Mouse (Mus musculus): ENCODE measurements at regions not wholly inside any gene's neighbourhood (a gene's known extent, or its start where the extent isn't known, plus 50 kb on each side); places are given as distances from the start of the nearest gene placed in this dataset.
A peak's percentile ranks its signal among the peaks of the same experiment; 100 is the strongest.

- ATAC-seq (ENCODE audit: insufficient read depth, low FRiP score, low TSS enrichment): no peak
- Histone ChIP-seq H3K27ac (ENCODE audit: low read depth, low read length) (no peak overlapping the region), H3K4me2 (ENCODE audit: low read depth) (no peak overlapping the region), H3K36me3 (ENCODE audit: control insufficient read depth, insufficient read depth, low read length) (no peaks in the 10 kb centered on the region), H3K4me3 (ENCODE audit: low read depth, low read length) (no peak overlapping the region), H3K27me3 (ENCODE audit: control insufficient read depth, insufficient read depth, low read length) (no peaks in the 10 kb centered on the region), H3K9me3 (ENCODE audit: control insufficient read depth, low read length) (no peaks in the 10 kb centered on the region), H3K4me1 (ENCODE audit: control insufficient read depth, insufficient read depth, low read length) (no peaks in the 10 kb centered on the region), H3K9ac (ENCODE audit: low read length) (no peak overlapping the region)
- 86% methylated on average over 1 of the region's 1 CpGs for WGBS
- no peak for DNase-seq (ENCODE audit: low spot score)
Measured at GRCm38 (mm10) chr2:54237192-54237591, 151.8 kb upstream of the Rprm start.

GRCm38 (mm10) chr2:54264773-54265452, 171.2 kb upstream of the Galnt13 start:
- ATAC-seq (ENCODE audit: insufficient read depth, low FRiP score, low TSS enrichment): peak; percentile 80
- Histone ChIP-seq H3K27me3 (ENCODE audit: control insufficient read depth, insufficient read depth, low read length) (no peaks in the 10 kb centered on the region), H3K4me2 (ENCODE audit: low read depth) (no peak overlapping the region), H3K4me1 (ENCODE audit: control insufficient read depth, insufficient read depth, low read length) (no peaks in the 10 kb centered on the region), H3K36me3 (ENCODE audit: control insufficient read depth, insufficient read depth, low read length) (no peaks in the 10 kb centered on the region), H3K9me3 (ENCODE audit: control insufficient read depth, low read length) (no peaks in the 10 kb centered on the region), H3K9ac (ENCODE audit: low read length) (no peak overlapping the region), H3K27ac (ENCODE audit: low read depth, low read length) (no peak overlapping the region), H3K4me3 (ENCODE audit: low read depth, low read length) (no peak overlapping the region)
- peak; percentile 12 for DNase-seq (ENCODE audit: low spot score)
- WGBS: 68% methylated on average over 4 of the region's 4 CpGs

- WGBS: 85% methylated on average over 5 of the region's 5 CpGs
- Histone ChIP-seq H3K4me2 (ENCODE audit: low read depth) (no peak overlapping the region), H3K9me3 (ENCODE audit: control insufficient read depth, low read length) (no peaks in the 10 kb centered on the region), H3K4me3 (ENCODE audit: low read depth, low read length) (no peak overlapping the region), H3K4me1 (ENCODE audit: control insufficient read depth, insufficient read depth, low read length) (no peaks in the 10 kb centered on the region), H3K27me3 (ENCODE audit: control insufficient read depth, insufficient read depth, low read length) (no peaks in the 10 kb centered on the region), H3K27ac (ENCODE audit: low read depth, low read length) (no peak overlapping the region), H3K9ac (ENCODE audit: low read length) (no peak overlapping the region), H3K36me3 (ENCODE audit: control insufficient read depth, insufficient read depth, low read length) (no peaks in the 10 kb centered on the region)
- ATAC-seq (ENCODE audit: insufficient read depth, low FRiP score, low TSS enrichment) (no peak), DNase-seq (ENCODE audit: low spot score) (no peak)
Measured at GRCm38 (mm10) chr2:54265453-54265823, 170.7 kb upstream of the Galnt13 start.

- DNase-seq (ENCODE audit: low spot score) (no peak), ATAC-seq (ENCODE audit: insufficient read depth, low FRiP score, low TSS enrichment) (no peak)
- Histone ChIP-seq H3K27me3 (ENCODE audit: control insufficient read depth, insufficient read depth, low read length) (no peaks in the 10 kb centered on the region), H3K9me3 (ENCODE audit: control insufficient read depth, low read length) (no peaks in the 10 kb centered on the region), H3K4me2 (ENCODE audit: low read depth) (no peak overlapping the region), H3K4me1 (ENCODE audit: control insufficient read depth, insufficient read depth, low read length) (no peaks in the 10 kb centered on the region), H3K9ac (ENCODE audit: low read length) (no peak overlapping the region), H3K4me3 (ENCODE audit: low read depth, low read length) (no peak overlapping the region), H3K36me3 (ENCODE audit: control insufficient read depth, insufficient read depth, low read length) (no peaks in the 10 kb centered on the region), H3K27ac (ENCODE audit: low read depth, low read length) (no peak overlapping the region)
- WGBS: 70% methylated on average over 1 of the region's 1 CpGs
Measured at GRCm38 (mm10) chr2:54281966-54282365, 154.2 kb upstream of the Galnt13 start.

- ATAC-seq (ENCODE audit: insufficient read depth, low FRiP score, low TSS enrichment) (no peak), DNase-seq (ENCODE audit: low spot score) (no peak)
- H3K4me3 ChIP-seq (ENCODE audit: low read depth, low read length): no peak overlapping the region
- no peak overlapping the region for H3K27ac ChIP-seq (ENCODE audit: low read depth, low read length)
- no peak overlapping the region for H3K9ac ChIP-seq (ENCODE audit: low read length)
- H3K27me3 ChIP-seq (ENCODE audit: control insufficient read depth, insufficient read depth, low read length): no peaks in the 10 kb centered on the region
- H3K36me3 ChIP-seq (ENCODE audit: control insufficient read depth, insufficient read depth, low read length): no peaks in the 10 kb centered on the region
- H3K9me3 ChIP-seq (ENCODE audit: control insufficient read depth, low read length): no peaks in the 10 kb centered on the region
- WGBS: 88% methylated on average over 2 of the region's 2 CpGs
- no peaks in the 10 kb centered on the region for H3K4me1 ChIP-seq (ENCODE audit: control insufficient read depth, insufficient read depth, low read length)
- no peak overlapping the region for H3K4me2 ChIP-seq (ENCODE audit: low read depth)
Measured at GRCm38 (mm10) chr2:54283876-54284275, 152.2 kb upstream of the Galnt13 start.

- ATAC-seq (ENCODE audit: insufficient read depth, low FRiP score, low TSS enrichment) (no peak), DNase-seq (ENCODE audit: low spot score) (no peak)
- Histone ChIP-seq H3K27me3 (ENCODE audit: control insufficient read depth, insufficient read depth, low read length) (no peaks in the 10 kb centered on the region), H3K27ac (ENCODE audit: low read depth, low read length) (no peak overlapping the region), H3K4me3 (ENCODE audit: low read depth, low read length) (no peak overlapping the region), H3K4me2 (ENCODE audit: low read depth) (no peak overlapping the region), H3K4me1 (ENCODE audit: control insufficient read depth, insufficient read depth, low read length) (no peaks in the 10 kb centered on the region), H3K9me3 (ENCODE audit: control insufficient read depth, low read length) (no peaks in the 10 kb centered on the region), H3K9ac (ENCODE audit: low read length) (no peak overlapping the region), H3K36me3 (ENCODE audit: control insufficient read depth, insufficient read depth, low read length) (no peaks in the 10 kb centered on the region)
- 91% methylated on average over 4 of the region's 4 CpGs for WGBS
Measured at GRCm38 (mm10) chr2:54305473-54305872, 130.6 kb upstream of the Galnt13 start.

- ATAC-seq (ENCODE audit: insufficient read depth, low FRiP score, low TSS enrichment): no peak
Measured at GRCm38 (mm10) chr2:54318559-54318958, 117.6 kb upstream of the Galnt13 start.

GRCm38 (mm10) chr2:54366963-54367362, 69.2 kb upstream of the Galnt13 start:
- Histone ChIP-seq H3K4me2 (ENCODE audit: low read depth) (no peak overlapping the region), H3K27ac (ENCODE audit: low read depth, low read length) (no peak overlapping the region), H3K4me3 (ENCODE audit: low read depth, low read length) (no peak overlapping the region), H3K9ac (ENCODE audit: low read length) (no peak overlapping the region), H3K27me3 (ENCODE audit: control insufficient read depth, insufficient read depth, low read length) (no peaks in the 10 kb centered on the region), H3K9me3 (ENCODE audit: control insufficient read depth, low read length) (no peaks in the 10 kb centered on the region), H3K36me3 (ENCODE audit: control insufficient read depth, insufficient read depth, low read length) (no peaks in the 10 kb centered on the region), H3K4me1 (ENCODE audit: control insufficient read depth, insufficient read depth, low read length) (no peaks in the 10 kb centered on the region)
- DNase-seq (ENCODE audit: low spot score): no peak
- 61% methylated on average over 3 of the region's 3 CpGs for WGBS
- peak; percentile 9; the same call in 1 of the 2 replicates for ATAC-seq (ENCODE audit: insufficient read depth, low FRiP score, low TSS enrichment)

More at GRCm38 (mm10) chr2:54318559-54318958, 117.6 kb upstream of the Galnt13 start:
- H3K36me3 ChIP-seq (ENCODE audit: control insufficient read depth, insufficient read depth, low read length): no peaks in the 10 kb centered on the region
- no peaks in the 10 kb centered on the region for H3K4me1 ChIP-seq (ENCODE audit: control insufficient read depth, insufficient read depth, low read length)
- no peak overlapping the region for H3K4me3 ChIP-seq (ENCODE audit: low read depth, low read length)
- DNase-seq (ENCODE audit: low spot score): no peak
- H3K27me3 ChIP-seq (ENCODE audit: control insufficient read depth, insufficient read depth, low read length): no peaks in the 10 kb centered on the region
- H3K9me3 ChIP-seq (ENCODE audit: control insufficient read depth, low read length): no peaks in the 10 kb centered on the region
- no peak overlapping the region for H3K9ac ChIP-seq (ENCODE audit: low read length)
- H3K4me2 ChIP-seq (ENCODE audit: low read depth): no peak overlapping the region
- H3K27ac ChIP-seq (ENCODE audit: low read depth, low read length): no peak overlapping the region
- 69% methylated on average over 3 of the region's 3 CpGs for WGBS

GRCm38 (mm10) chr2:54379279-54379678, 56.8 kb upstream of the Galnt13 start:
- ATAC-seq (ENCODE audit: insufficient read depth, low FRiP score, low TSS enrichment): no peak; the same call in 1 of the 2 replicates
- no peak for DNase-seq (ENCODE audit: low spot score)
- Histone ChIP-seq H3K27me3 (ENCODE audit: control insufficient read depth, insufficient read depth, low read length) (no peaks in the 10 kb centered on the region), H3K9ac (ENCODE audit: low read length) (no peak overlapping the region), H3K4me2 (ENCODE audit: low read depth) (no peak overlapping the region), H3K27ac (ENCODE audit: low read depth, low read length) (no peak overlapping the region), H3K9me3 (ENCODE audit: control insufficient read depth, low read length) (no peaks in the 10 kb centered on the region), H3K36me3 (ENCODE audit: control insufficient read depth, insufficient read depth, low read length) (no peaks in the 10 kb centered on the region), H3K4me3 (ENCODE audit: low read depth, low read length) (no peak overlapping the region), H3K4me1 (ENCODE audit: control insufficient read depth, insufficient read depth, low read length) (no peaks in the 10 kb centered on the region)
- WGBS: 89% methylated on average over 2 of the region's 2 CpGs

All from neural tube, embryonic 11.5 days (tissue).